Mouse (Mus musculus) heart, embryonic 11.5 days (tissue): ENCODE data around the gene Frmd4b. TPM values are rescaled to one million over a fixed set of nuclear protein-coding genes. Genes with fewer than 3 reads are reported as not detected.

Source experiments
- ATAC-seq: fragments of 200-750 bp; cut with Nextera tagmentation; replicated peaks from 2 replicates; pipeline ENCODE4 v1.8.0; 2017; ENCODE audit warnings: moderate library complexity; ENCODE audit not compliant: insufficient number of reproducible peaks, low FRiP score, low TSS enrichment
- H3K27ac ChIP-seq: fragments of 300-500 bp; sonication (generic); 2 replicates; pipeline ENCODE4 v1.5.1; 2014; ENCODE audit warnings: mild to moderate bottlenecking, low read depth, low read length
- H3K27me3 ChIP-seq: fragments of 300-500 bp; sonication (generic); 2 replicates; pipeline ENCODE4 v1.6.1; 2014; ENCODE audit warnings: mild to moderate bottlenecking, low read length, mixed read lengths; ENCODE audit not compliant: control insufficient read depth, insufficient read depth
- H3K36me3 ChIP-seq: fragments of 300-500 bp; sonication (generic); 2 replicates; pipeline ENCODE4 v1.6.1; 2014; ENCODE audit warnings: mild to moderate bottlenecking, low read length, moderate library complexity, mixed read lengths; ENCODE audit not compliant: control insufficient read depth, insufficient read depth
- H3K4me1 ChIP-seq: fragments of 300-500 bp; sonication (generic); 2 replicates; pipeline ENCODE4 v1.6.1; 2014; ENCODE audit warnings: low read length; ENCODE audit not compliant: control insufficient read depth, insufficient read depth
- H3K4me2 ChIP-seq: fragments of 300-500 bp; sonication (generic); 2 replicates; pipeline ENCODE4 v1.6.1; 2014; ENCODE audit warnings: mild to moderate bottlenecking, moderate library complexity
- H3K4me3 ChIP-seq: fragments of 300-500 bp; sonication (generic); 2 replicates; pipeline ENCODE4 v1.5.1; 2014; ENCODE audit warnings: low read depth, low read length
- H3K9ac ChIP-seq: fragments of 300-500 bp; sonication (generic); 2 replicates; pipeline ENCODE4 v1.6.1; 2014; ENCODE audit warnings: mild to moderate bottlenecking, low read depth, low read length, moderate library complexity
- H3K9me3 ChIP-seq: fragments of 300-500 bp; sonication (generic); replicated peaks from 2 replicates; pipeline ENCODE4 v1.6.1; 2016; ENCODE audit warnings: low read length; ENCODE audit not compliant: control insufficient read depth
- WGBS: fragments of 180-500 bp; shearing (Covaris S2); extraction: QIAGEN DNeasy Blood & Tissue Kit; methylation state at CpG from one replicate; pipeline ENCODE4 v1.1.7; 2014; ENCODE audit not compliant: insufficient replicate concordance; 5-methylcytosine and 5-hydroxymethylcytosine counted together
- polyA plus RNA-seq: library from polyadenylated mRNA; unstranded; fragments of >200 nt; fragmentation: Nextera tagmentation; extraction: Ambion mirVana; gene quantifications from 2 replicates; pipeline ENCODE4 v1.2.1, GENCODE M21; 2014

The Frmd4b gene
- polyA plus RNA-seq, 1 experiment from 2014 or later: 29.3 TPM

- Histone ChIP-seq H3K4me3 (no peak overlapping the region), H3K4me1 (peaks cover 52% of the 10 kb centered on the region)
- no peak for ATAC-seq
These were observed 267.8 kb downstream of the Frmd4b start for GRCm38 (mm10) chr6:97349355-97350138.

DNA sequence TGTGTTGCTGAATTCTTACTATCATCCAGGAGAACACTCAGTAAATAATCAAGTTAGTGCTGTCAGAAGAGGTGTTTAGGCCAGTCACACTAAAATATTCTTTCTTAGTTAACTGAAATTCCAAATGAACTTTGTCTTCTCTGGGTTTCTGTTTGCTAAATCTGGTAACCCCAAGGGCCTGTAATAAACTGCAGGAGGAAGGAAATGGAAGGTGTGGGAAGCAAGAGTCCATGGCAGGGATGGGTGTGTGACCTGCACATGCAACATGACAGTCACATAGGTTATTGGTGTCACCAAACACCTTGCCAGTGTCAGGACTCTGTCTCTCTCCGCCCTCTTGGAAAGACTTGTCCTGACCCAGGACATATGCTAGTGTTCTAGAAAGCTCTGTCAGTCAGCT is 270.4 kb downstream of the Frmd4b start:
- no peak for ATAC-seq
- no peaks in the 10 kb centered on the region for H3K27me3 ChIP-seq
- H3K4me1 ChIP-seq: peaks cover 34% of the 10 kb centered on the region
- H3K36me3 ChIP-seq: no peaks in the 10 kb centered on the region
- H3K4me3 ChIP-seq: no peak overlapping the region
- H3K27ac ChIP-seq: no peak overlapping the region
- H3K9ac ChIP-seq: no peak overlapping the region
- no peak overlapping the region for H3K4me2 ChIP-seq
- no peaks in the 10 kb centered on the region for H3K9me3 ChIP-seq
- WGBS: 77% methylated on average over 1 of the region's 1 CpGs

More at GRCm38 (mm10) chr6:97349355-97350138, 267.8 kb downstream of the Frmd4b start:
- Histone ChIP-seq H3K27me3 (no peaks in the 10 kb centered on the region), H3K9me3 (no peaks in the 10 kb centered on the region), H3K9ac (peak overlapping the region; percentile 40), H3K4me2 (peak overlapping the region; percentile 50), H3K27ac (peak overlapping the region; percentile 85), H3K36me3 (no peaks in the 10 kb centered on the region)
- 7% methylated on average over 8 of the region's 8 CpGs for WGBS

DNA sequence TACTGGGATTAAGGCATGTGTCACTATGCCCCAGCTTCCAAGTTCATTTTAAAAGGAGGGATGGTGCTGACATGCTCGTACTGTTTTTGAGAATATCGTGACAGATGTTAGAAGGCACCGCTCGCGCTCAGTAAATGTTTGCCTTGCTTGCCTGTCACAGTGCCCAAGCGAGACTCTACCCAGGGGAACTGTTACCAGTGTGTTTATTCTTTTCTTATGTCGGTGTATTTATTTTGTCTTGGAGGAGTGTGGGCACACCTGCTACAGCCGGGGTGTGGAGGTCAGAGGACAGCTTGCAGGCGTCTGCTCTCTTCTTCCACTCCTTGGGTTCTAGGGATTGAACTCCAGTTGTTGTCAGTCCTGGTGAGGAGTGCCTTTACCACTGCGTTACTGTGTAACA is 270.8 kb downstream of the Frmd4b start:
- no peak overlapping the region for H3K4me3 ChIP-seq
- H3K36me3 ChIP-seq: no peaks in the 10 kb centered on the region
- no peak for ATAC-seq
- no peaks in the 10 kb centered on the region for H3K9me3 ChIP-seq
- no peak overlapping the region for H3K9ac ChIP-seq
- no peak overlapping the region for H3K27ac ChIP-seq
- H3K4me2 ChIP-seq: no peak overlapping the region
- no peaks in the 10 kb centered on the region for H3K27me3 ChIP-seq
- peaks cover 30% of the 10 kb centered on the region for H3K4me1 ChIP-seq
- 73% methylated on average over 10 of the region's 10 CpGs for WGBS

GRCm38 (mm10) chr6:97345921-97346320 is 271.4 kb downstream of the Frmd4b start:
- H3K27ac ChIP-seq: no peak overlapping the region
- WGBS: 81% methylated on average over 2 of the region's 2 CpGs
- no peaks in the 10 kb centered on the region for H3K36me3 ChIP-seq
- no peak overlapping the region for H3K4me3 ChIP-seq
- H3K9ac ChIP-seq: no peak overlapping the region
- no peaks in the 10 kb centered on the region for H3K9me3 ChIP-seq
- H3K27me3 ChIP-seq: no peaks in the 10 kb centered on the region
- H3K4me2 ChIP-seq: no peak overlapping the region
- no peak for ATAC-seq
- peaks cover 29% of the 10 kb centered on the region for H3K4me1 ChIP-seq

DNA sequence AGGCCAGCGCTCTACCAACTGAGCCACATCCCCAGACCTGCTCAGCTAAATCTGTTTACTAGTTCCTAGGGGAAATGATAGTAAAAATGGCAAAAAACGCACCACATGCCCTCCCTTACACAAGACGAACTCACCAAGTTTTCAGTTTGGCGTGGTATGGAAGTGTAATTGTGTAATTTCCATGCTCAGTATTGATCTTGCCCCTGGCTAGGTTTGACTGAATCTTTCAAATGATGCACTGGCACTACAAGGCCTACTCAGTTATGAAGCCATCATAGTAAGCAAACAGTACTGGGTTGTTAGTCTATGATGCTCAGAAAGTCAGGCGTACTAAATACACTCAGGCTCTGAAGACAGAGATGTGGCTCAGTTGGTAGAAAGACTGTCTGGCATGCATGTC is 275.2 kb downstream of the Frmd4b start:
- 83% methylated on average over 5 of the region's 5 CpGs for WGBS
- Histone ChIP-seq H3K4me2 (no peak overlapping the region), H3K27ac (peak overlapping the region; percentile 3; the same call in 1 of the 2 replicates), H3K9me3 (no peaks in the 10 kb centered on the region), H3K4me1 (peaks cover 11% of the 10 kb centered on the region), H3K9ac (no peak overlapping the region), H3K4me3 (no peak overlapping the region), H3K27me3 (no peaks in the 10 kb centered on the region), H3K36me3 (no peaks in the 10 kb centered on the region)
- no peak for ATAC-seq

- peaks cover 9% of the 10 kb centered on the region for H3K4me1 ChIP-seq
- no peaks in the 10 kb centered on the region for H3K9me3 ChIP-seq
- no peak overlapping the region for H3K4me3 ChIP-seq
- H3K27ac ChIP-seq: peak overlapping the region; percentile 3; the same call in 1 of the 2 replicates
- no peaks in the 10 kb centered on the region for H3K27me3 ChIP-seq
- WGBS: 56% methylated on average over 1 of the region's 1 CpGs
- no peak overlapping the region for H3K4me2 ChIP-seq
- ATAC-seq: peak; percentile 63; the same call in 1 of the 2 replicates
- no peaks in the 10 kb centered on the region for H3K36me3 ChIP-seq
- H3K9ac ChIP-seq: no peak overlapping the region
These were observed 275.7 kb downstream of the Frmd4b start for GRCm38 (mm10) chr6:97341628-97342027.

- Histone ChIP-seq H3K4me2 (no peak overlapping the region), H3K9me3 (no peaks in the 10 kb centered on the region), H3K4me1 (peaks cover 9% of the 10 kb centered on the region), H3K27me3 (no peaks in the 10 kb centered on the region), H3K36me3 (no peaks in the 10 kb centered on the region), H3K4me3 (no peak overlapping the region), H3K27ac (no peak overlapping the region), H3K9ac (no peak overlapping the region)
- 73% methylated on average over 3 of the region's 3 CpGs for WGBS
- ATAC-seq: no peak
These were observed 276.2 kb downstream of the Frmd4b start for GRCm38 (mm10) chr6:97341148-97341547.

GRCm38 (mm10) chr6:97340211-97340791 is 277.0 kb downstream of the Frmd4b start:
- H3K27ac ChIP-seq: no peak overlapping the region
- H3K36me3 ChIP-seq: no peaks in the 10 kb centered on the region
- ATAC-seq: no peak
- no peaks in the 10 kb centered on the region for H3K27me3 ChIP-seq
- no peak overlapping the region for H3K9ac ChIP-seq
- WGBS: 82% methylated on average over 17 of the region's 17 CpGs
- H3K4me1 ChIP-seq: peaks cover 9% of the 10 kb centered on the region
- no peak overlapping the region for H3K4me3 ChIP-seq
- H3K4me2 ChIP-seq: no peak overlapping the region
- no peaks in the 10 kb centered on the region for H3K9me3 ChIP-seq
